Mouse (Mus musculus): ENCODE measurements around the gene Adgrv1. TPM values are rescaled to one million over a fixed set of nuclear protein-coding genes. Genes with fewer than 3 reads are reported as not detected.

Adgrv1 gene
- total and polyA plus RNA-seq, 3 experiments, result 0.17 to 0.44 (median 0.27) TPM

- no peak overlapping the region for H3K4me2 ChIP-seq (ENCODE audit: insufficient read depth, low read depth, poor library complexity, severe bottlenecking)
- dilution Hi-C loops (cut with MboI; ENCODE audit: extremely low pct_ligation_motif_present, extremely low pct_unique_long_range_greater_than_20kb, low sequenced_read_pairs), result no loop called here
Measured at GRCm38 (mm10) chr13:81264465-81264864, 368.5 kb downstream of the Adgrv1 start.

GRCm38 (mm10) chr13:81241181-81241580 lies 391.8 kb downstream of the Adgrv1 start:
- Histone ChIP-seq H3K9me3 (replicated peaks; ENCODE audit: low read length) (no peaks in the 10 kb centered on the region), H3K27ac (ENCODE audit: insufficient read depth, low read depth) (no peak overlapping the region), H3K4me2 (ENCODE audit: insufficient read depth, low read depth, poor library complexity, severe bottlenecking) (no peak overlapping the region), H3K4me3 (replicated peaks in 1 of 3; ENCODE audit: low read depth in 2 of 3, low read length in 2 of 3, poor library complexity in 1 of 3) (no peak overlapping the region), H3K4me1 (ENCODE audit: control insufficient read depth in 1 of 2, insufficient read depth in 2 of 2) (peaks cover 6 to 30% of the 10 kb centered on the region in 2 experiments), H3K9ac (ENCODE audit: insufficient read depth, low read depth) (no peak overlapping the region), H3K27me3 (replicated peaks) (no peaks in the 10 kb centered on the region), H3K79me2 (replicated peaks; ENCODE audit: control insufficient read depth, extremely low read depth, insufficient read depth, poor library complexity, severe bottlenecking) (no peaks in the 10 kb centered on the region), H3K36me3 (replicated peaks in 1 of 2; ENCODE audit: control insufficient read depth in 1 of 2, insufficient read depth in 1 of 2, low read length in 1 of 2) (no peaks in the 10 kb centered on the region)
- dilution Hi-C loops (cut with MboI; ENCODE audit: extremely low pct_ligation_motif_present, extremely low pct_unique_long_range_greater_than_20kb, low sequenced_read_pairs) (no loop called here), in situ Hi-C loops (cut with MboI; ENCODE audit: low pct_ligation_motif_present, low pct_unique_long_range_greater_than_20kb, low sequenced_read_pairs) (no loop called here)
- DNase-seq (ENCODE audit: extremely low read depth), result peak; percentile 18
- TF ChIP-seq ELF1 (IDR thresholded peaks at IDR 0.05; ENCODE audit: low read depth, low read length), result no peak
- TF ChIP-seq EP300 (IDR thresholded peaks at IDR 0.05; ENCODE audit: low read length), result 0 out of 2 replicates have a peak, but pooled peaks have one; percentile 10
- no peak for TF ChIP-seq HCFC1 (IDR thresholded peaks at IDR 0.05; ENCODE audit: low read depth, low read length)

More at GRCm38 (mm10) chr13:81264465-81264864, 368.5 kb downstream of the Adgrv1 start:
- Histone ChIP-seq H3K9me3 (replicated peaks; ENCODE audit: low read length) (no peaks in the 10 kb centered on the region), H3K9ac (ENCODE audit: insufficient read depth, low read depth) (no peak overlapping the region), H3K27ac (ENCODE audit: insufficient read depth, low read depth) (no peak overlapping the region), H3K36me3 (replicated peaks in 1 of 2; ENCODE audit: control insufficient read depth in 1 of 2, insufficient read depth in 1 of 2, low read length in 1 of 2) (no peaks in the 10 kb centered on the region), H3K4me3 (replicated peaks in 1 of 3; ENCODE audit: low read depth in 2 of 3, low read length in 2 of 3, poor library complexity in 1 of 3) (no peak overlapping the region), H3K79me2 (replicated peaks; ENCODE audit: control insufficient read depth, extremely low read depth, insufficient read depth, poor library complexity, severe bottlenecking) (no peaks in the 10 kb centered on the region), H3K27me3 (replicated peaks) (no peaks in the 10 kb centered on the region), H3K4me1 (ENCODE audit: control insufficient read depth in 1 of 2, insufficient read depth in 2 of 2) (no peaks in the 10 kb centered on the region)
- TF ChIP-seq CHD1 (IDR thresholded peaks at IDR 0.05; ENCODE audit: low read depth, low read length), result no peak
- TF ChIP-seq NRF1 (IDR thresholded peaks at IDR 0.05; ENCODE audit: low read depth, low read length), result no peak
- no peak for TF ChIP-seq RCOR1 (conservative IDR thresholded peaks at IDR 0.05; ENCODE audit: low read depth, low read length)
- no peak for TF ChIP-seq JUN (IDR thresholded peaks at IDR 0.05; ENCODE audit: insufficient read depth, low read depth, low read length)
- no peak for TF ChIP-seq ZNF384 (IDR thresholded peaks at IDR 0.05; ENCODE audit: low read depth, low read length)
- no peak for TF ChIP-seq USF2 (conservative IDR thresholded peaks at IDR 0.05; ENCODE audit: low read depth, low read length)
- no peak for TF ChIP-seq SIN3A (IDR thresholded peaks at IDR 0.05; ENCODE audit: low read length)
- TF ChIP-seq MAX (IDR thresholded peaks at IDR 0.05; ENCODE audit: low read length), result no peak
- TF ChIP-seq ZMIZ1 (IDR thresholded peaks at IDR 0.05; ENCODE audit: low read depth, low read length), result no peak
- no peak for TF ChIP-seq PAX5 (IDR thresholded peaks at IDR 0.05; ENCODE audit: low read length)
- no peak for TF ChIP-seq EP300 (IDR thresholded peaks at IDR 0.05; ENCODE audit: low read length)
- DNase-seq (ENCODE audit: extremely low read depth), result no peak
- in situ Hi-C loops (cut with MboI; ENCODE audit: low pct_ligation_motif_present, low pct_unique_long_range_greater_than_20kb, low sequenced_read_pairs), result no loop called here

GRCm38 (mm10) chr13:81239836-81240235 lies 393.1 kb downstream of the Adgrv1 start:
- DNase-seq (ENCODE audit: extremely low read depth), result no peak
- Histone ChIP-seq H3K27me3 (replicated peaks) (no peaks in the 10 kb centered on the region), H3K4me1 (ENCODE audit: control insufficient read depth in 1 of 2, insufficient read depth in 2 of 2) (peaks cover 6 to 30% of the 10 kb centered on the region in 2 experiments), H3K79me2 (replicated peaks; ENCODE audit: control insufficient read depth, extremely low read depth, insufficient read depth, poor library complexity, severe bottlenecking) (no peaks in the 10 kb centered on the region), H3K9ac (ENCODE audit: insufficient read depth, low read depth) (no peak overlapping the region), H3K36me3 (replicated peaks in 1 of 2; ENCODE audit: control insufficient read depth in 1 of 2, insufficient read depth in 1 of 2, low read length in 1 of 2) (no peaks in the 10 kb centered on the region), H3K4me2 (ENCODE audit: insufficient read depth, low read depth, poor library complexity, severe bottlenecking) (no peak overlapping the region), H3K9me3 (replicated peaks; ENCODE audit: low read length) (no peaks in the 10 kb centered on the region), H3K27ac (ENCODE audit: insufficient read depth, low read depth) (no peak overlapping the region), H3K4me3 (replicated peaks in 1 of 3; ENCODE audit: low read depth in 2 of 3, low read length in 2 of 3, poor library complexity in 1 of 3) (no peak overlapping the region)
- dilution Hi-C loops (cut with MboI; ENCODE audit: extremely low pct_ligation_motif_present, extremely low pct_unique_long_range_greater_than_20kb, low sequenced_read_pairs) (no loop called here), in situ Hi-C loops (cut with MboI; ENCODE audit: low pct_ligation_motif_present, low pct_unique_long_range_greater_than_20kb, low sequenced_read_pairs) (no loop called here)
- TF ChIP-seq CTCF (conservative IDR thresholded peaks at IDR 0.05 in 1 of 2, IDR thresholded peaks at IDR 0.05 in 1 of 2; ENCODE audit: low read depth in 2 of 2, low read length in 2 of 2) (no peak), SMC3 (IDR thresholded peaks at IDR 0.05; ENCODE audit: low read depth, low read length) (no peak), CHD2 (IDR thresholded peaks at IDR 0.05; ENCODE audit: low read length) (no peak), ZNF384 (IDR thresholded peaks at IDR 0.05; ENCODE audit: low read depth, low read length) (no peak), NRF1 (IDR thresholded peaks at IDR 0.05; ENCODE audit: low read depth, low read length) (no peak), USF2 (conservative IDR thresholded peaks at IDR 0.05; ENCODE audit: low read depth, low read length) (no peak), MAZ (IDR thresholded peaks at IDR 0.05; ENCODE audit: low read depth, low read length) (no peak), RCOR1 (conservative IDR thresholded peaks at IDR 0.05; ENCODE audit: low read depth, low read length) (no peak), JUN (IDR thresholded peaks at IDR 0.05; ENCODE audit: insufficient read depth, low read depth, low read length) (no peak), ZC3H11A (IDR thresholded peaks at IDR 0.05; ENCODE audit: low read depth, low read length) (no peak), UBTF (IDR thresholded peaks at IDR 0.05; ENCODE audit: low read depth, low read length) (no peak), BHLHE40 (IDR thresholded peaks at IDR 0.05; ENCODE audit: low read depth, low read length) (no peak), RAD21 (IDR thresholded peaks at IDR 0.05; ENCODE audit: low read depth, low read length) (no peak), TCF12 (IDR thresholded peaks at IDR 0.05; ENCODE audit: low read depth, low read length) (no peak), POLR2A (IDR thresholded peaks at IDR 0.05; ENCODE audit: low read depth, low read length) (no peak), E2F4 (IDR thresholded peaks at IDR 0.05; ENCODE audit: insufficient replicate concordance, low read depth, low read length) (no peak), TBP (conservative IDR thresholded peaks at IDR 0.05; ENCODE audit: low read depth, low read length) (no peak)

Measured in CH12.LX (cell line).